Mouse (Mus musculus) G1E-ER4 (cell line): ENCODE data around the gene Foxj3. TPM values are rescaled to one million over a fixed set of nuclear protein-coding genes. Genes with fewer than 3 reads are reported as not detected.
"Not testable (repeated sequence)": the region's sequence is repeated elsewhere in the genome, so short reads cannot be mapped to it uniquely, and the experiment has no call there.

Experiments
- GATA1 ChIP-seq: IDR thresholded peaks from one replicate; pipeline ENCODE4 v1.8.0; 2012; ENCODE audit warnings: low read length, inconsistent platforms
- polyA plus RNA-seq: library from polyadenylated mRNA; stranded (reverse); fragments of >175 nt; gene quantifications from 2 replicates; pipeline ENCODE4 v1.2.3, GENCODE M21; 2012

Gene Foxj3
- 12.7 and 13.9 TPM in 2 replicates for polyA plus RNA-seq

DNA sequence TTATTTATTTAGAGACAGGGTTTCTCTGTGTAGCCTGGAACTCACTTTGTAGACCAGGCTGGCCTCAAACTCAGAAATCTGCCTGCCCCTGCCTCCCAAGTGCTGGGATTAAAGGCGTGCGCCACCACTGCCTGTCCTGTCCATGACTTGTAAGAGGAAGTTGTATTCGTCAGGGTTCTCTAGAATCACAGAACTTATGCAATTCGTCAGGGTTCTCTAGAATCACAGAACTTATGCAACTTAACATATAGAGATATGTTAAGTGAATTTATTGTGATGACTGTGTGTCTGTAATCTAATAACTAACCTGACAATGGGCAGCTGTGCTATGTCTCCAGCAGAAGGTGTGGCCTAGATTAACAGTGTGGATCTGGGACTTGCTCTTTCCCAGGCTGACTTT lies at the start of gene Foxj3:
Gene Foxj3, plus strand, starts transcription at position 390 of the 400 bp plus-strand sequence.
- not testable (repeated sequence) for TF ChIP-seq GATA1

GRCm38 (mm10) chr4:119489666-119490065 lies 47.1 kb upstream of the Foxj3 start:
- TF ChIP-seq GATA1 = no peak

DNA sequence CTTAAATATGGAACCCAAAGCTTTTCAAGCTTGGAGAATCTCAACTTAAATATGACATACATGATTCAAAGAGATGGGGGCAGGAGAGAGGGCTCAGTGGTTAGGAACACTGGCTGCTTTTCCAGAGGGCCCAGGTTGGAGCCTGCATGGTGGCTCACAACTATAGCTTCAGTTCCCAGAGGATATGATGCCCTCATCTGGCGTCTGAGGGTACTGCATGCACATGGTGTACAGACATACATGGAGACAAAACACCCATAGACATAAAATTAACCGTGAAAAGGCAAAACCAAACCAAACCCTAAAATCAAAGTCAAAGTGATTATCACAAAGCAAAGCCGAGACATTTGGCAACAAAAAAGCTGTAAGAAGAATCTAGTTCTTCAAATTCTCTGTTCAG lies 46.0 kb upstream of the Foxj3 start:
- TF ChIP-seq GATA1 = no peak

DNA sequence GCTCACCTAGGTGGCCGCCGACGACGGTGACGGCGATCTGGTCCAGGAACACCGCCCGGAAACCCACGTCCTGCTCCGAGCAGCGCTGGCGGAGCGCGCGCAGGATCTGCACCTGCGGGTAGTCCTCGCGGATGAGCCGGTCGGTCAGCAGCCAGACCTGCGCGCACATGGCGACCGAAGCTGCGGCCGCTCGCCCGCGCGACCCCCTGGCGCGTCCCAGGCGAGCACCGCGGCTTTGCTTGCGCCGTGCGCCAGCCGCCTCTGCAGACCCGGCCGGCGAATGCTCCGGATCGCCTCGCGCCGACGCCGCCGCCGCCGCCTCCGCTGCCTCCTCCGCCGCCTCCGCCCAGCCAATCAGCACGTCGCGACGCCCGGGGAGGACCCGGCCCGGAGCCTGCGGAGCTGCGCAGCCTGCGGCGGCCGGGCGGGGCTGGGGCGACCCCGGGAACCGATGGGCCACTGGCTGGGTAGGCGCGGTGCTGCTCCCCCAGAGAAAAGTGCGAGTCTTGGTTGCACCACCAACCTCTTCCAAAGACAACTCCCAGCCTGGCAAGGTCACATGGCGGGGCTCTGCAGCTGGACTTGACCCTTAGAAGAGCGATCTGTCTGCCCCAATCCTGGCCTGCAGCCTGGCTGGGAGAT lies 44.4 kb upstream of the Foxj3 start, which contains the start of gene Rimkla:
Gene Rimkla, minus strand, starts transcription at position 338 of the 642 bp plus-strand sequence.
- TF ChIP-seq GATA1 = no peak

DNA sequence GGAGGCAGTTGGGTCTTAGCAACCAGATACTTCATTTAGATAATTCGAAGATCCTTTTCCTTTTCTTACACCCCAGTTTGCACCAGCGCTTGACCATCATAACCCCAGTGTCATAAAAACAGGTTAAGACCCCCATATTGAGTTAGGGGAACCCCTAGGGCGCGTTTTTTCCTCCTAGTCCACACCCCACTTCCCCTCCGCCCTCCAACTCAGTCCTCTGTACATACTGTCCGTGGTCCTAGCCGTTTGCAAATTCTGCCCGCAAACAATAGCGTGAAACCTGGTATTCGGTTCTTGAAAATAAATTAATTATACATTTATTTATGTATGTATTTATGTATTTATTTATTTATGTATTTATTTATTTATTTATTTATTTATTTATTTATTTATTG lies 43.9 kb upstream of the Foxj3 start:
- TF ChIP-seq GATA1 = no peak

DNA sequence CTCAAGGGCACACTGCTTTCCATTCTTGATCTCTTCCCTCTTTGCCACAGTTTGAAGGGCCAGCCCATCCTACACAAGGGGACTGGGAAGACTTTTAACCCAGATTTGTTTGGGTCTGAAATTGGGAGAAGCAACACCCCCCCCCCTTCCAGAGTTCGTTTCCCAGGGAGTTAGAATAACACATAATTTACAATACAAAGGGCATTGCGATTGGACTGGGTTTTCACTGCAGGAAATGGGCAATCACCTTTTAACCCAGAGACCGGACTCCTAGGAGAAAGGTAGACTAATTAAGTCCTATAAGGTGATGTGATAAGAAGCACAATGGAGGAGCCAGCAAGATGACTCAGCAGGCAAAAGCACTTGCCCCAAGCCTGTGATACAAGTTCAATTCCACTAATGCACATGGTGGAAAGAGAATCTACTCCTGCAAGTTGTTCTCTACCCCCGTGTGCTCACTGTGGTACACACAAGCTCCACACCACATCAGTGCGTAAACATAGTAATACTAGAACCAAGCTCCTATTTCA lies 38.4 kb upstream of the Foxj3 start:
- TF ChIP-seq GATA1 = no peak

GRCm38 (mm10) chr4:119511591-119511990 lies 25.2 kb upstream of the Foxj3 start:
- TF ChIP-seq GATA1 = no peak

DNA sequence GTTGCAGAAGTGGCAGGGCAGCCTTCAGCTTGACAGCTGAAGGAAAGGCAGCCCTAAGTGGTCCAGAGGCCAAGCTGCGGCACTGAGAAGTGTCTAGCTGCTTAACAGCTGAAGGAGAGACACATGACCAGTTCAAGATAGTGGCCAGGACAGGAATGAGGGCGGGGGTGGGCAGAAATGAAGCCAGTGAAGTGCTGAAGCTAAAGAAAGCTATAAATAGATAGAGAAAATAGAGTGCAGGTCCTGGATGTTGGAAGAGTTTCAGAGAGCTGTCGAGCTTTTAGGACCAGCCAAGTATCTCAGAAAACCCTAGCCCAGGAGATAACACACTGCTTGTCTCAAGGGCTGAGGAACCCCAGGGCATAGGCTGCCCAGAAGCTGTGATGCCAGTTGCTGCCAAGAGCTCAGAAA lies 24.1 kb upstream of the Foxj3 start:
- TF ChIP-seq GATA1 = no peak

- TF ChIP-seq GATA1 = no peak
Measured at GRCm38 (mm10) chr4:119523575-119523974, 13.2 kb upstream of the Foxj3 start.

DNA sequence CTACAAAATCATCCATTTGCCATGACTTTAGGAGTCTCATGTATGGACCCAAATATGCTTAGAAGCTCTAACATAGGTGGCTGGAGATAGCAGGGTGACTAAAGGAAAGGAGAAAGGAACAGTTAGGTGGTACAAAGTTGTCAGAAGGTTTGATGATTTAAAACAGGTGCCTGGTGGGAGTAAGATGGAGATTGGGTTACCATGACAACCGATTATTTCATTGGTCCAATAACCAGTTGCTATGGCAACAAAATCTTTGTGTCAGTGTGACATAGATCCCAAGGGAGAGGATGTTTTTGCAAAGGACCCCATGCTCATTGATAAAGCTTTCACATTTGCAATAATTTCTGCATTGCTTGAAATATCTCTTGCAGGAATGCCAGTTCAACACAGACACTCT lies 12.8 kb upstream of the Foxj3 start:
- TF ChIP-seq GATA1 = no peak

DNA sequence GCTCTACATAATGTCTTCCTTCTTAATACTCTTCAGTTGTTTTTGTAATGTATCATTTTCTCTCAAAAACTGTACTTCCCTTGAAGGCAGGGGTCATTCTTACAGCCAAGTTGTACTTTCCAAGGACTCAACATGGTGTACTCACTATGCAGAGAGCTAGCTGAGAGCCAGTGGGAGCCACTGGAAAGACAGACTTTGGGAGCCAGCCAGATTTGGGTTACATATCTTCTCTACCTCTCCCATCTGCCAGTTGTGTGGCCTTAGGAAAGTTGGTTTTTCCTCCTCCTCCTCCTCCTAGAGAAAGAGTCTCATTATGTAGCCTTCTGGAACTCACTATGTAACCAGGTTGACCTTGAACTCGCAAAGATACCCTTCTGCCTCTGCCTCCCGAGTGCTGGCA lies 12.3 kb upstream of the Foxj3 start:
- no peak for TF ChIP-seq GATA1

- no peak for TF ChIP-seq GATA1
Measured at GRCm38 (mm10) chr4:119526329-119526845, 10.4 kb upstream of the Foxj3 start.

DNA sequence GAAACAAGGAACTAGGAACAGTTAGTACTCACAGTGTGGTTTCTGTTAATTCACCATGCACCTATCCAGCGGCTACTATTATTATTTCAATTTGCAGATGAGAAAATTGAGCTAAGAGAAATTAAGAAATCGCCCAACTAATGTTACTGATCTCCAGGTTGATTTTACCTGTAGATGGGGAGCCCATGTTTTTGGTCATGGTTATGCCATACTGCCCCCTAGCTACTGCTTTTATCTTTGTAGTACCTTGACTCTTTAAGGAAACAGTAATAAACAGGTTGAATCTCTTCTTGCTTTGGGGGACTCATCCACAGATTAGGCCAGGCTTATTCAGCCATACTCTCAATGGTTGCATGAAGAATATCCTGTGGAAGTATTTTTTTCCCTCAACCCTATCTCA lies 5.0 kb upstream of the Foxj3 start:
- no peak for TF ChIP-seq GATA1

DNA sequence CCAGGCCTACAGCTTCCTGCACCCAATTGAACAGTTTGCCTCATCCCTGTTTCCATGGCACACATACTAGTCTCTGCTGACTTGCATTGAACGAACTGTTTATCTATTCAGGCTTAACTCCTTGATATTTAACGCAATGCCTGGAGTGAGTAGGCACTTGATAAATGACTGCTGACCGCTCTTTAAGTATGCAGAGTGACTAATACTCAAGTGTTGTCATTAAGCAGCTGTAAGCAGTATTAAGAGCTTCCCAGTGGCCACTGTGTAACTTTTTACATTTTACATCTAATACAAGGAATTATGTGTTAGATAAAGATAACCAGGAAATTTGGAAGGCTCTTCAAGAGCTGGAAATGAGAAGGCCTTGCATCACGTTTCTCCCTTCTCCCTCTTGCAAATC lies 1.7 kb upstream of the Foxj3 start:
- no peak for TF ChIP-seq GATA1

GRCm38 (mm10) chr4:119537436-119537835 lies 632 bp downstream of the Foxj3 start:
- TF ChIP-seq GATA1 = no peak

DNA sequence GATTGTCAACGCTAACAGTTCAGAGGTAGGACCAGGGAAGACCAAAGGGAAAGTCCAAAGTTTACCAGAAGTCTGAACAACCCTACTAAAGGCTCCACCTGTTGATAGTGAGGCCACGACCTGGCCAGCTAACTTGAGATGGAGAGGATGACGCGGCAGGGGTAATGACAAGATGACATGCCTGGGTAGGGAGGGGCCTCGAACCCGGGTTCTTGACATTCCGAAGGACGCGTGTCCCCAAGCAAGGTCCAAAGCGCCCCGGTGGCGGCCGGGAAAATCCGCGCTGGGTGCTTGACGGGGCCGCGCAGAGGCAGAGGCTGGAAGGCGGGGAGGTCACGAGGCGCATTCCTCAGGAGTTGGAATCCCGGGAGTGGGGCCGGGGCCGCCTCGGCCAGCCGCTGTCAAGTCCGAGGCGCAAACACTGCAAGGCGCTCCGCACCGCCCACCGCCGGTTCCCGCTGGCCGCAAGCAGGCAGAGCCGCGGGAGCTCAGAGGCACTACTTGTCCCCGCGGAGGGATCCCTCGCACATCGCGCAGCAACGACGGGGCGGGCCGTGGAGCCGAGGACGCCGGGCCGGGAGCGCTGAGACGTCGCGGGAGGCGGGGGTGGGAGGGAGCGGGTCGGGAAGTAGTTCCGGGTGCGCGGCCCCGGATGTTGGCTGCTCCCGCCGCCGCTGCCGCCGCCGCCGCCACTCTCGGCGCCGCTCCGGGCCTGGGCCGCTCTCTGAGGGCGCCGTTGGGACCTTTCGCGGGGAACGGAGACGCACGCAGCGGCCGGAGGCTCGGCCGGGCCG lies 2.4 kb downstream of the Foxj3 start, which contains the start of gene Frg2f1:
Gene Frg2f1, minus strand, starts transcription at position 499 of the 794 bp plus-strand sequence.
- TF ChIP-seq GATA1 = no peak
